Mouse (Mus musculus): ENCODE measurements at regions not wholly inside any gene's neighbourhood (a gene's known extent, or its start where the extent isn't known, plus 50 kb on each side); places are given as distances from the start of the nearest gene placed in this dataset.

DNA sequence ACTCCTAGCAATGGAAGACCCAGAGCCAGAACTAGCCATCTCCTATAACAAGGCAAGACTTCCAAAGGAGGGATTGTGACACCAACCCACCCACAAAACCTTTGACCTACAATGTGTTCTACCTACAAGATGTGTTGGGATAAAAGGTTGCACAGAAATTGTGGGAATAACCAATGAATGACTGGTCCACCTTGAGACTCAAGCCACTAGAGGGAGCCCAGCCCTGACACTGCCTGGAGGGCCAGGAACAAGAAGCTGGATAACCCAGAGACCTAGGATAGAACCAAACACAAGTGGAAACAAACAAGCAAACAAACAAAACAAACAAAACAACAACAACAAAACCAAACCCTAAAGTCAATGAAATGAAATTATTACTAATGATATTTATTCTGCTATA, 288.8 kb downstream of the Dchs2 start:
- TF ChIP-seq POLR2A (IDR thresholded peaks at IDR 0.05; ENCODE audit: borderline replicate concordance, extremely low read depth, insufficient read depth, insufficient read length): no peak
- H3K9ac ChIP-seq (ENCODE audit: low read depth, low read length, severe bottlenecking): no peak overlapping the region
- no peaks in the 10 kb centered on the region for H3K4me1 ChIP-seq (ENCODE audit: control insufficient read depth, insufficient read depth, low read length)
- ATAC-seq (ENCODE audit: low FRiP score, low read depth) (no peak), DNase-seq (ENCODE audit: low spot score) (no peak)
- H3K4me3 ChIP-seq (replicated peaks; ENCODE audit: low read length): no peak overlapping the region
- H3K4me2 ChIP-seq (replicated peaks; ENCODE audit: low read depth, low read length, severe bottlenecking): no peak overlapping the region
- H3K27ac ChIP-seq (replicated peaks; ENCODE audit: low read depth, low read length): no peak overlapping the region
- no peaks in the 10 kb centered on the region for H3K9me3 ChIP-seq (ENCODE audit: control insufficient read depth, low read length)
- no peaks in the 10 kb centered on the region for H3K36me3 ChIP-seq (ENCODE audit: control insufficient read depth, insufficient read depth, low read length)
- H3K27me3 ChIP-seq (ENCODE audit: control insufficient read depth, insufficient read depth, low read length): no peaks in the 10 kb centered on the region

DNA sequence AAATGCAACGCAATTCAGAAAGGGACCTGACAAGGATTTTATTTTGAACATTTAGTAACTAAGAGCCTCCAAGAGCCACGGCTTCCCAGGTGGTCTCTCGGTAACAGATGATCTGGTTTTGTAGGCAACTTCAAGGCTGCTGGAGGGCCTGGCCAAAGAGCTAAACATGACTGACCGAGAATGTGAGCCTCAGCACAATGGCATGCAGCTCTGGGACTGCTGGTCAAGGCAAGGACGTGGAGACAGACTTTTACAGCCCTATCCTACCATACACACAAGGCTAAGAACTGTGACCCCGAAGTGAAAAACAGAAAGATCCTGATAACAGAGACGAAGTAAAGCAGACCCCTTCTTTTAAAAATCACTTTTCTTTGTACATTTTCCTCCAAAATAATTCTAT, 296.5 kb downstream of the Dchs2 start:
- H3K4me3 ChIP-seq (replicated peaks; ENCODE audit: low read length): no peak overlapping the region
- H3K9ac ChIP-seq (ENCODE audit: low read depth, low read length, severe bottlenecking): no peak overlapping the region
- no peaks in the 10 kb centered on the region for H3K4me1 ChIP-seq (ENCODE audit: control insufficient read depth, insufficient read depth, low read length)
- no peaks in the 10 kb centered on the region for H3K9me3 ChIP-seq (ENCODE audit: control insufficient read depth, low read length)
- DNase-seq (ENCODE audit: low spot score) (no peak), ATAC-seq (ENCODE audit: low FRiP score, low read depth) (no peak)
- WGBS: 53% methylated on average over 7 of the region's 7 CpGs
- H3K36me3 ChIP-seq (ENCODE audit: control insufficient read depth, insufficient read depth, low read length): no peaks in the 10 kb centered on the region
- no peak overlapping the region for H3K27ac ChIP-seq (replicated peaks; ENCODE audit: low read depth, low read length)
- no peak for TF ChIP-seq POLR2A (IDR thresholded peaks at IDR 0.05; ENCODE audit: borderline replicate concordance, extremely low read depth, insufficient read depth, insufficient read length)
- no peaks in the 10 kb centered on the region for H3K27me3 ChIP-seq (ENCODE audit: control insufficient read depth, insufficient read depth, low read length)
- H3K4me2 ChIP-seq (replicated peaks; ENCODE audit: low read depth, low read length, severe bottlenecking): no peak overlapping the region

DNA sequence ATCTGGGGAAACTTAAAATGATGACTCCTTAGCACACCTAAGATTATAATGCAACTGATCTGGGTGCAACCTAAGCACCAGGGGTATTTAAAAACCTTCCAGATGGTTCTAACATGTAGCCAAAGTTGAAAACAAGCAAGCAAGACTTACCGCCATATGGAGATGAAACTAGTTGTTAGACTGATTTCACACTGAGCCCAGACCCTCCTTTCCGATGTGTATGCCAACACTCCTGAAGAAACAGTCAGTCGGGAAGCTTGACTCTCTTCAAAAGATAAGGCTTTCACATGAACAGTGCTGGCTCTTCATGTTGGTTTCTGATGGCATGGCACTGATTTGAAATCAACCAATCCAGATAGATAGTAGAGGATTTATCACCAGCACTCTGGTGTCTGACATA, 301.6 kb downstream of the Dchs2 start:
- DNase-seq (ENCODE audit: low spot score) (no peak), ATAC-seq (ENCODE audit: low FRiP score, low read depth) (no peak)
- Histone ChIP-seq H3K4me3 (replicated peaks; ENCODE audit: low read length) (no peak overlapping the region), H3K27me3 (ENCODE audit: control insufficient read depth, insufficient read depth, low read length) (no peaks in the 10 kb centered on the region), H3K27ac (replicated peaks; ENCODE audit: low read depth, low read length) (no peak overlapping the region), H3K9ac (ENCODE audit: low read depth, low read length, severe bottlenecking) (no peak overlapping the region), H3K36me3 (ENCODE audit: control insufficient read depth, insufficient read depth, low read length) (no peaks in the 10 kb centered on the region), H3K9me3 (ENCODE audit: control insufficient read depth, low read length) (no peaks in the 10 kb centered on the region), H3K4me2 (replicated peaks; ENCODE audit: low read depth, low read length, severe bottlenecking) (no peak overlapping the region), H3K4me1 (ENCODE audit: control insufficient read depth, insufficient read depth, low read length) (0 out of 2 replicates have a peak, but pooled peaks cover 3% of the 10 kb centered on the region)
- 68% methylated on average over 3 of the region's 3 CpGs for WGBS
- TF ChIP-seq POLR2A (IDR thresholded peaks at IDR 0.05; ENCODE audit: borderline replicate concordance, extremely low read depth, insufficient read depth, insufficient read length): no peak

DNA sequence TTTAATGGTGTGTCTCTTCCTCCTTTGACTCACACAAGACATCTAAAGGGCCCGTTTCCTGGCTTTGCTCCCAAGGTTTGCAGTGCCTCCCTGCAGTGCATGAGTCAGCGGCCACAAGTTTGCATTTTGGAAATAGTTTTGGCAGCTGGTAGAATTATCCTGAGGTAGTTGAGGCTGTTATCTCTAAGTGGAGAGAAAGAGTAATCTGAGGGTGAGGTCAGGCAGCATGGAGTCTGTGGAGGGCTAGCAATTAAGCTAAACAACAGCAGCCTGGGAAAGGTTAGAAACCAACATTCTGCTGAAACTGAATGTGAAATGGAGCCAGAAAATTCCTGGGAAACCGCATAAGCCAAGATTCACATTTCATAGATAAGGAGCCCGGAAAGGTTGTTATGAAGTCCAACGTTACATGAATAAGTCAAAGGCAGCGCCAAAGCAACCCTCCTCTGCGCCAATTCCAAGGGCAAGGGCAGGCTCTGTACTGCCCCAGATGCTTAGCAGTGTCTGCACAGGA, 318.5 kb downstream of the Dchs2 start:
- DNase-seq (ENCODE audit: low spot score): peak; percentile 12
- WGBS: 82% methylated on average over 7 of the region's 7 CpGs
- no peak for TF ChIP-seq POLR2A (IDR thresholded peaks at IDR 0.05; ENCODE audit: borderline replicate concordance, extremely low read depth, insufficient read depth, insufficient read length)
- Histone ChIP-seq H3K36me3 (ENCODE audit: control insufficient read depth, insufficient read depth, low read length) (no peaks in the 10 kb centered on the region), H3K9ac (ENCODE audit: low read depth, low read length, severe bottlenecking) (no peak overlapping the region), H3K4me3 (replicated peaks; ENCODE audit: low read length) (no peak overlapping the region), H3K4me2 (replicated peaks; ENCODE audit: low read depth, low read length, severe bottlenecking) (no peak overlapping the region), H3K27me3 (ENCODE audit: control insufficient read depth, insufficient read depth, low read length) (no peaks in the 10 kb centered on the region), H3K9me3 (ENCODE audit: control insufficient read depth, low read length) (no peaks in the 10 kb centered on the region), H3K4me1 (ENCODE audit: control insufficient read depth, insufficient read depth, low read length) (no peaks in the 10 kb centered on the region), H3K27ac (replicated peaks; ENCODE audit: low read depth, low read length) (no peak overlapping the region)
- no peak for ATAC-seq (ENCODE audit: low FRiP score, low read depth)

DNA sequence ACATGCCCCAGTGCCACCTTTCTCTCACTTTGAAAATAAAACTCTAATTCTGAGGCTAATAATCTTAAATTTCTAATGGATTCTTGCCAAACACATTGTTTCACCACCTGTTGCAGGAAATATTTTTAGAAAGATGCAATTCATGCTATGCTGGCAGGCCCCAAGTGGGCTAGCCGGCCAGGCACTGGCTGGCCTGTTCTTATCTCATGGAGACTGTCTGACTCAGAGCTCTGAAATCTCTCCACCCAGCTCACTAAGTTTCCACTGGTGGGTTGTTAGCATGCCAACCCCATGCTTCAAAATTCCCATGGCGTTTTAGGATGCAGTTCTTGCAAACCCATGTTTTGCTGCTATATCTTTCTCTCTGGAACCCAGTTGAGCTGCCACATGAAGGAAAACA, 315.5 kb upstream of the Sfrp2 start:
- ATAC-seq (ENCODE audit: low FRiP score, low read depth) (no peak), DNase-seq (ENCODE audit: low spot score) (no peak)
- H3K4me1 ChIP-seq (ENCODE audit: control insufficient read depth, insufficient read depth, low read length): no peaks in the 10 kb centered on the region
- 84% methylated on average over 2 of the region's 2 CpGs for WGBS
- no peaks in the 10 kb centered on the region for H3K36me3 ChIP-seq (ENCODE audit: control insufficient read depth, insufficient read depth, low read length)
- no peaks in the 10 kb centered on the region for H3K27me3 ChIP-seq (ENCODE audit: control insufficient read depth, insufficient read depth, low read length)
- no peak overlapping the region for H3K9ac ChIP-seq (ENCODE audit: low read depth, low read length, severe bottlenecking)
- H3K4me3 ChIP-seq (replicated peaks; ENCODE audit: low read length): no peak overlapping the region
- H3K9me3 ChIP-seq (ENCODE audit: control insufficient read depth, low read length): no peaks in the 10 kb centered on the region
- H3K27ac ChIP-seq (replicated peaks; ENCODE audit: low read depth, low read length): no peak overlapping the region
- H3K4me2 ChIP-seq (replicated peaks; ENCODE audit: low read depth, low read length, severe bottlenecking): no peak overlapping the region
- no peak for TF ChIP-seq POLR2A (IDR thresholded peaks at IDR 0.05; ENCODE audit: borderline replicate concordance, extremely low read depth, insufficient read depth, insufficient read length)

DNA sequence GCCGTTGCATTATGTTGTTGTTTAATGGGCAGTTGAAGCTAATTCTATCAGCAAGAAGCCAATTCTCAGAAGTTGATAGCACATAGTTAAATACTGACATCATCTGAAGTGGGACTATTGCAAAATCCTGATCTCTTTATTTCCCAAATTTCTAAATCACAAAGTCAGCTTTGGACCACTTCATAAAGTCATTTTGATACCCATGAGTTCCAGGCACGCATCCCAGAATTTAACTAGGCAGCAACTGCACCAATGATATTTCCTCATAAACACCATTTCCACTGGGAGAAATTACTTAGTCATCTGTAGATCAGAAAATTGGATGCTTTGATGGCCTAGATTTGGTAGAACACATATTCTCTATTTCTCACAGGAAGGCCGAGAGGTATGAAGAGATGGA, 314.8 kb upstream of the Sfrp2 start:
- TF ChIP-seq POLR2A (IDR thresholded peaks at IDR 0.05; ENCODE audit: borderline replicate concordance, extremely low read depth, insufficient read depth, insufficient read length): no peak
- DNase-seq (ENCODE audit: low spot score): peak; percentile 10
- H3K9ac ChIP-seq (ENCODE audit: low read depth, low read length, severe bottlenecking): no peak overlapping the region
- H3K4me1 ChIP-seq (ENCODE audit: control insufficient read depth, insufficient read depth, low read length): no peaks in the 10 kb centered on the region
- no peaks in the 10 kb centered on the region for H3K27me3 ChIP-seq (ENCODE audit: control insufficient read depth, insufficient read depth, low read length)
- WGBS: 73% methylated on average over 3 of the region's 3 CpGs
- no peak overlapping the region for H3K4me3 ChIP-seq (replicated peaks; ENCODE audit: low read length)
- H3K4me2 ChIP-seq (replicated peaks; ENCODE audit: low read depth, low read length, severe bottlenecking): no peak overlapping the region
- no peaks in the 10 kb centered on the region for H3K9me3 ChIP-seq (ENCODE audit: control insufficient read depth, low read length)
- H3K27ac ChIP-seq (replicated peaks; ENCODE audit: low read depth, low read length): no peak overlapping the region
- ATAC-seq (ENCODE audit: low FRiP score, low read depth): no peak
- H3K36me3 ChIP-seq (ENCODE audit: control insufficient read depth, insufficient read depth, low read length): no peaks in the 10 kb centered on the region

Measured in limb, embryonic 14.5 days (tissue).